Comparison of ENCODE assay signal across 27 mouse cellular contexts in genomic region chr1:42527746-42528476, GRCm38 (mm10).
DNase-seq lines count a peak whose midpoint lies in the region; ATAC-seq and TF ChIP-seq lines count a peak whose summit lies in the region.
"Had no signal": no experiment of that assay in that cellular context is flagged by ENCODE, and none has a peak within 500 bp of the region (broad histone marks: within the 10 kb centered on the region; RNA-seq: fewer than 3 reads in every experiment).

No protein-coding gene starts in this region.

- no peak overlapping the region for H3K4me3 ChIP-seq in kidney, embryonic 14.5 days (ENCODE audit: low read length)
- H3K4me3 ChIP-seq in lung, postnatal 0 days (ENCODE audit: low read depth, low read length), result no peak overlapping the region
- H3K4me3 ChIP-seq: embryonic facial prominence, embryonic 12.5 days; forebrain, embryonic 10.5 days; forebrain, embryonic 15.5 days; heart, embryonic 10.5 days; limb, embryonic 10.5 days; limb, embryonic 15.5 days; liver, embryonic 15.5 days; midbrain, embryonic 10.5 days had no signal

- no peak for TF ChIP-seq EP300 in lung, postnatal 0 days (IDR thresholded peaks at IDR 0.05)

- TF ChIP-seq CTCF in lung, postnatal 0 days (IDR thresholded peaks at IDR 0.05), result no peak

- no peaks in the 10 kb centered on the region for H3K27me3 ChIP-seq in kidney, embryonic 14.5 days (ENCODE audit: control insufficient read depth, insufficient read depth, low read length)
- no peaks in the 10 kb centered on the region for H3K27me3 ChIP-seq in lung, postnatal 0 days (replicated peaks; ENCODE audit: insufficient read depth, low read length)
- H3K27me3 ChIP-seq: embryonic facial prominence, embryonic 12.5 days; forebrain, embryonic 15.5 days; limb, embryonic 15.5 days; liver, embryonic 15.5 days had no signal

- H3K4me2 ChIP-seq in kidney, embryonic 14.5 days (replicated peaks; ENCODE audit: low read depth, low read length), result no peak overlapping the region; the same call in 1 of the 2 replicates
- H3K4me2 ChIP-seq in lung, postnatal 0 days (replicated peaks; ENCODE audit: low read depth, low read length), result no peak overlapping the region
- H3K4me2 ChIP-seq: embryonic facial prominence, embryonic 12.5 days; forebrain, embryonic 15.5 days; limb, embryonic 15.5 days; liver, embryonic 15.5 days had no signal

- peak; percentile 74 for DNase-seq in heart, adult 11 months
- no peak for DNase-seq in heart, postnatal 25 days (ENCODE audit: low spot score)
- DNase-seq in kidney, adult 11 months, result no peak
- no peak for DNase-seq in lung, postnatal 0 days (ENCODE audit: low spot score)
- DNase-seq in lung, postnatal 25 days (ENCODE audit: low spot score), result no peak
- no peak for DNase-seq in adrenal gland, postnatal 14 days
- DNase-seq in spleen, postnatal 36 days (ENCODE audit: low spot score in 2 of 2), result no peak
- DNase-seq: adrenal gland, postnatal 25 days; cerebellum, adult 11-12 months; cerebellum, adult 9-11 months; embryo, embryonic 11 days; lung, postnatal 14 days; right cerebral cortex, postnatal 25 days; thymus, adult 18-20 months; thymus, postnatal 25 days had no signal

- no peak overlapping the region for H3K9ac ChIP-seq in kidney, embryonic 14.5 days (ENCODE audit: low read depth, low read length)
- H3K9ac ChIP-seq in lung, postnatal 0 days (replicated peaks; ENCODE audit: low read depth), result no peak overlapping the region
- H3K9ac ChIP-seq: embryonic facial prominence, embryonic 12.5 days; forebrain, embryonic 15.5 days; limb, embryonic 15.5 days; liver, embryonic 15.5 days had no signal

- no peaks in the 10 kb centered on the region for H3K9me3 ChIP-seq in kidney, embryonic 14.5 days (ENCODE audit: control insufficient read depth, low read length)
- no peaks in the 10 kb centered on the region for H3K9me3 ChIP-seq in lung, postnatal 0 days (ENCODE audit: low read length)
- H3K9me3 ChIP-seq: embryonic facial prominence, embryonic 12.5 days; forebrain, embryonic 10.5 days; forebrain, embryonic 15.5 days; heart, embryonic 10.5 days; limb, embryonic 10.5 days; limb, embryonic 15.5 days; liver, embryonic 15.5 days; midbrain, embryonic 10.5 days had no signal

- H3K27ac ChIP-seq in kidney, embryonic 14.5 days (ENCODE audit: low read depth, low read length), result no peak overlapping the region
- H3K27ac ChIP-seq in lung, postnatal 0 days (ENCODE audit: low read length), result no peak overlapping the region
- H3K27ac ChIP-seq: embryonic facial prominence, embryonic 12.5 days; forebrain, embryonic 10.5 days; forebrain, embryonic 15.5 days; heart, embryonic 10.5 days; limb, embryonic 10.5 days; limb, embryonic 15.5 days; liver, embryonic 15.5 days; midbrain, embryonic 10.5 days; stomach, postnatal 0 days had no signal

- no peaks in the 10 kb centered on the region for H3K36me3 ChIP-seq in kidney, embryonic 14.5 days (ENCODE audit: control insufficient read depth, insufficient read depth, low read length)
- no peaks in the 10 kb centered on the region for H3K36me3 ChIP-seq in lung, postnatal 0 days (ENCODE audit: insufficient read depth, low read length)
- H3K36me3 ChIP-seq: embryonic facial prominence, embryonic 12.5 days; forebrain, embryonic 10.5 days; forebrain, embryonic 15.5 days; heart, embryonic 10.5 days; limb, embryonic 10.5 days; limb, embryonic 15.5 days; liver, embryonic 15.5 days; midbrain, embryonic 10.5 days had no signal

- ATAC-seq in kidney, embryonic 14.5 days (ENCODE audit: low FRiP score, low TSS enrichment), result peak; percentile 61; the same call in 1 of the 2 replicates
- peak; percentile 26; the same call in 1 of the 2 replicates for ATAC-seq in lung, postnatal 0 days
- ATAC-seq: forebrain, embryonic 15.5 days; hindbrain, embryonic 16.5 days; midbrain, embryonic 16.5 days had no signal

- 25% methylated on average over 11 of the region's 11 CpGs for WGBS in kidney, embryonic 14.5 days
- WGBS in lung, postnatal 0 days, result 47% methylated on average over 11 of the region's 11 CpGs

- peaks cover 6% of the 10 kb centered on the region for H3K4me1 ChIP-seq in kidney, embryonic 14.5 days (ENCODE audit: control insufficient read depth, insufficient read depth, low read length)
- no peaks in the 10 kb centered on the region for H3K4me1 ChIP-seq in lung, postnatal 0 days (ENCODE audit: insufficient read depth, low read depth, low read length)
- H3K4me1 ChIP-seq: embryonic facial prominence, embryonic 12.5 days; forebrain, embryonic 15.5 days; heart, embryonic 10.5 days; limb, embryonic 15.5 days; liver, embryonic 15.5 days had no signal

- intact Hi-C loops in heart, postnatal 25 days (cut with DNase I), result no loop called here
